Mouse (Mus musculus) testis, adult 2 months (tissue): ENCODE results near the gene Map3k10. TPM values are rescaled to one million over a fixed set of nuclear protein-coding genes. Genes with fewer than 3 reads are reported as not detected.

Source experiments
- H3K27ac ChIP-seq: fragments of 200-500 bp; 2 replicates; pipeline ENCODE4 v1.5.1; 2012; ENCODE audit warnings: low read depth, low read length; ENCODE audit not compliant: control insufficient read depth, insufficient read depth
- H3K27me3 ChIP-seq: fragments of 200-500 bp; 2 replicates; pipeline ENCODE4 v1.6.1; 2012; ENCODE audit warnings: mild to moderate bottlenecking, low read length, moderate library complexity; ENCODE audit not compliant: control insufficient read depth, insufficient read depth
- H3K36me3 ChIP-seq: fragments of 200-500 bp; 2 replicates; pipeline ENCODE4 v1.6.1; 2012; ENCODE audit warnings: mild to moderate bottlenecking, low read length; ENCODE audit not compliant: control insufficient read depth, insufficient read depth
- H3K4me1 ChIP-seq: fragments of 200-500 bp; 2 replicates; pipeline ENCODE4 v1.6.1; 2012; ENCODE audit warnings: low read length; ENCODE audit not compliant: control insufficient read depth, insufficient read depth
- H3K4me3 ChIP-seq: fragments of 200-500 bp; 2 replicates; pipeline ENCODE4 v1.5.1; 2012; ENCODE audit warnings: low read depth, mild to moderate bottlenecking, low read length, moderate library complexity, mixed read lengths; ENCODE audit not compliant: control insufficient read depth
- CTCF ChIP-seq: fragments of 200-500 bp; IDR thresholded peaks from 2 replicates; pipeline ENCODE4 v1.5.1; 2012; ENCODE audit warnings: low read depth, mild to moderate bottlenecking, inconsistent platforms, low read length, moderate library complexity; ENCODE audit not compliant: control insufficient read depth, insufficient read depth, insufficient replicate concordance
- POLR2A ChIP-seq: fragments of 200-500 bp; IDR thresholded peaks from 2 replicates; pipeline ENCODE4 v1.6.1; 2012; ENCODE audit warnings: low read depth, mild to moderate bottlenecking, inconsistent platforms, low read length, moderate library complexity; ENCODE audit not compliant: control insufficient read depth
- polyA plus RNA-seq: library from polyadenylated mRNA; depleted of rRNA; stranded (reverse); fragments of >200 nt; gene quantifications from 2 replicates; pipeline ENCODE4 v1.2.3, GENCODE M21; 2012

Gene Map3k10
- polyA plus RNA-seq, 1 experiment, result 26.6 TPM

GRCm38 (mm10) chr7:27621028-27621427, 53.4 kb downstream of the Map3k10 start:
- Histone ChIP-seq H3K36me3 (peaks cover 2% of the 10 kb centered on the region), H3K4me1 (no peaks in the 10 kb centered on the region), H3K27me3 (no peaks in the 10 kb centered on the region), H3K4me3 (no peak overlapping the region), H3K27ac (no peak overlapping the region)
- no peak for TF ChIP-seq POLR2A
- no peak for TF ChIP-seq CTCF

- Histone ChIP-seq H3K27ac (no peak overlapping the region), H3K4me1 (peaks cover 2% of the 10 kb centered on the region; the same call in 1 of the 2 replicates), H3K27me3 (no peaks in the 10 kb centered on the region), H3K4me3 (no peak overlapping the region), H3K36me3 (peaks cover 2% of the 10 kb centered on the region; the same call in 1 of the 2 replicates)
- TF ChIP-seq POLR2A (no peak), CTCF (no peak)
Measured at GRCm38 (mm10) chr7:27613751-27614499, 60.5 kb downstream of the Map3k10 start.

- peaks cover 2% of the 10 kb centered on the region; the same call in 1 of the 2 replicates for H3K36me3 ChIP-seq
- H3K27ac ChIP-seq, result peak overlapping the region; percentile 2; the same call in 1 of the 2 replicates
- TF ChIP-seq POLR2A (no peak), CTCF (no peak)
- peaks cover 2% of the 10 kb centered on the region; the same call in 1 of the 2 replicates for H3K4me1 ChIP-seq
- H3K27me3 ChIP-seq, result no peaks in the 10 kb centered on the region
- H3K4me3 ChIP-seq, result no peak overlapping the region
Measured at GRCm38 (mm10) chr7:27612940-27613339, 61.5 kb downstream of the Map3k10 start.

GRCm38 (mm10) chr7:27610871-27611270, 63.5 kb downstream of the Map3k10 start:
- Histone ChIP-seq H3K4me3 (no peak overlapping the region), H3K36me3 (peaks cover 2% of the 10 kb centered on the region; the same call in 1 of the 2 replicates), H3K27me3 (no peaks in the 10 kb centered on the region), H3K27ac (peak overlapping the region; percentile 19), H3K4me1 (peaks cover 14% of the 10 kb centered on the region)
- TF ChIP-seq POLR2A (no peak), CTCF (no peak)

GRCm38 (mm10) chr7:27610370-27610769, 64.0 kb downstream of the Map3k10 start:
- H3K4me3 ChIP-seq, result no peak overlapping the region
- peaks cover 14% of the 10 kb centered on the region for H3K4me1 ChIP-seq

GRCm38 (mm10) chr7:27609688-27610087, 64.7 kb downstream of the Map3k10 start:
- Histone ChIP-seq H3K27ac (peak overlapping the region; percentile 36; the same call in 1 of the 2 replicates), H3K4me1 (peaks cover 14% of the 10 kb centered on the region), H3K4me3 (no peak overlapping the region), H3K36me3 (peaks cover 2% of the 10 kb centered on the region; the same call in 1 of the 2 replicates), H3K27me3 (no peaks in the 10 kb centered on the region)
- TF ChIP-seq POLR2A, result no peak

More at GRCm38 (mm10) chr7:27610370-27610769, 64.0 kb downstream of the Map3k10 start:
- Histone ChIP-seq H3K27ac (no peak overlapping the region), H3K36me3 (peaks cover 2% of the 10 kb centered on the region; the same call in 1 of the 2 replicates), H3K27me3 (no peaks in the 10 kb centered on the region)
- TF ChIP-seq POLR2A, result no peak
- TF ChIP-seq CTCF, result no peak

- H3K4me1 ChIP-seq, result peaks cover 14% of the 10 kb centered on the region
- peak overlapping the region; percentile 36; the same call in 1 of the 2 replicates for H3K27ac ChIP-seq
- H3K4me3 ChIP-seq, result no peak overlapping the region
- H3K36me3 ChIP-seq, result peaks cover 2% of the 10 kb centered on the region; the same call in 1 of the 2 replicates
- H3K27me3 ChIP-seq, result no peaks in the 10 kb centered on the region
- TF ChIP-seq POLR2A (peak; percentile 45; the same call in 1 of the 2 replicates), CTCF (no peak)
Measured at GRCm38 (mm10) chr7:27609285-27609684, 65.1 kb downstream of the Map3k10 start.
